Mouse (Mus musculus) ES-Bruce4 (cell line): ENCODE measurements around the gene Shb.

Experiments used
- CTCF ChIP-seq: IDR thresholded peaks from one replicate; pipeline ENCODE4 v1.8.1; 2011; ENCODE audit warnings: low read depth, low read length
- POLR2A ChIP-seq: IDR thresholded peaks from one replicate; pipeline ENCODE4 v1.8.1; 2011; ENCODE audit warnings: low read length; ENCODE audit not compliant: insufficient read depth

- TF ChIP-seq POLR2A (no peak), CTCF (no peak)
These were observed 13.6 kb upstream of the Shb start for GRCm38 (mm10) chr4:45545851-45546250.
